In genomic region chr12:72084261-72085023, GRCm38 (mm10) we compare ENCODE assay signal across 7 mouse cellular contexts. TPM values are rescaled to one million over a fixed set of nuclear protein-coding genes. Genes with fewer than 3 reads are reported as not detected.
A peak's percentile ranks its signal among the peaks of the same experiment; 100 is the strongest.
DNase-seq lines count a peak whose midpoint lies in the region; ATAC-seq and TF ChIP-seq lines count a peak whose summit lies in the region.

No protein-coding gene starts in this region.

- H3K4me1 ChIP-seq in testis, adult 2 months (ENCODE audit: control insufficient read depth, insufficient read depth, low read length), result peaks cover 8% of the 10 kb centered on the region
- peaks cover 6% of the 10 kb centered on the region; the same call in 1 of the 2 replicates for H3K4me1 ChIP-seq in brown adipose tissue, adult 24 weeks (ENCODE audit: control insufficient read depth, insufficient read depth, insufficient read length, low read length)
- peaks cover 37% of the 10 kb centered on the region for H3K4me1 ChIP-seq in hindbrain, embryonic 10.5 days (replicated peaks)
- peaks cover 7% of the 10 kb centered on the region; the same call in 1 of the 2 replicates for H3K4me1 ChIP-seq in limb, embryonic 11.5 days (ENCODE audit: control insufficient read depth, insufficient read depth, low read length)
- peaks cover 24% of the 10 kb centered on the region for H3K4me1 ChIP-seq in midbrain, embryonic 16.5 days (ENCODE audit: control insufficient read depth, insufficient read depth, low read length)

- H3K4me3 ChIP-seq in testis, adult 2 months (ENCODE audit: control insufficient read depth, low read depth, low read length), result peak overlapping the region; percentile 87
- H3K4me3 ChIP-seq in brown adipose tissue, adult 24 weeks (ENCODE audit: insufficient read depth, low read depth, low read length), result peak overlapping the region; percentile 82
- peak overlapping the region; percentile 73 for H3K4me3 ChIP-seq in hindbrain, embryonic 10.5 days
- peak overlapping the region; percentile 73 for H3K4me3 ChIP-seq in limb, embryonic 11.5 days (ENCODE audit: low read depth, low read length)
- H3K4me3 ChIP-seq in midbrain, embryonic 16.5 days (ENCODE audit: low read depth, low read length), result peak overlapping the region; percentile 74

- peak; percentile 4; the same call in 1 of the 2 replicates for ATAC-seq in limb, embryonic 11.5 days (ENCODE audit: insufficient number of reproducible peaks, low FRiP score, low TSS enrichment, low read depth)
- peak; percentile 9 for ATAC-seq in midbrain, embryonic 16.5 days

- 3% methylated on average over 46 of the region's 46 CpGs for WGBS in hindbrain, embryonic 10.5 days
- 6% methylated on average over 46 of the region's 46 CpGs for WGBS in limb, embryonic 11.5 days
- WGBS in midbrain, embryonic 16.5 days, result 3% methylated on average over 46 of the region's 46 CpGs

- peak overlapping the region; percentile 78 for H3K9ac ChIP-seq in limb, embryonic 11.5 days (ENCODE audit: low read length)
- peak overlapping the region; percentile 77 for H3K9ac ChIP-seq in midbrain, embryonic 16.5 days (ENCODE audit: low read depth, low read length)

- H3K36me3 ChIP-seq in testis, adult 2 months (ENCODE audit: control insufficient read depth, insufficient read depth, low read length), result no peaks in the 10 kb centered on the region
- H3K36me3 ChIP-seq in hindbrain, embryonic 10.5 days, result no peaks in the 10 kb centered on the region
- no peaks in the 10 kb centered on the region for H3K36me3 ChIP-seq in limb, embryonic 11.5 days (ENCODE audit: control insufficient read depth, insufficient read depth, low read length)
- no peaks in the 10 kb centered on the region for H3K36me3 ChIP-seq in midbrain, embryonic 16.5 days (ENCODE audit: control insufficient read depth, insufficient read depth, low read length)

- H3K9me3 ChIP-seq in hindbrain, embryonic 10.5 days, result no peaks in the 10 kb centered on the region
- no peaks in the 10 kb centered on the region for H3K9me3 ChIP-seq in limb, embryonic 11.5 days (ENCODE audit: control insufficient read depth, low read length)
- H3K9me3 ChIP-seq in midbrain, embryonic 16.5 days (replicated peaks; ENCODE audit: control insufficient read depth, low read length, poor library complexity, severe bottlenecking), result no peaks in the 10 kb centered on the region

- TF ChIP-seq POLR2A in testis, adult 2 months (IDR thresholded peaks at IDR 0.05; ENCODE audit: control insufficient read depth, low read depth, low read length), result no peak

- H3K27ac ChIP-seq in testis, adult 2 months (ENCODE audit: control insufficient read depth, insufficient read depth, low read depth, low read length), result no peak overlapping the region; the same call in 1 of the 2 replicates
- peak overlapping the region; percentile 51 for H3K27ac ChIP-seq in brown adipose tissue, adult 24 weeks (replicated peaks; ENCODE audit: low read depth, low read length)
- peak overlapping the region; percentile 97 for H3K27ac ChIP-seq in hindbrain, embryonic 10.5 days
- peak overlapping the region; percentile 45; the same call in 1 of the 2 replicates for H3K27ac ChIP-seq in limb, embryonic 11.5 days (replicated peaks; ENCODE audit: low read depth, low read length)
- peak overlapping the region; percentile 96 for H3K27ac ChIP-seq in midbrain, embryonic 16.5 days (ENCODE audit: low read length)

- peak overlapping the region; percentile 92 for H3K4me2 ChIP-seq in limb, embryonic 11.5 days (ENCODE audit: low read depth, severe bottlenecking)
- peak overlapping the region; percentile 90 for H3K4me2 ChIP-seq in midbrain, embryonic 16.5 days (ENCODE audit: low read length)

- no peak for TF ChIP-seq CTCF in testis, adult 2 months (IDR thresholded peaks at IDR 0.05; ENCODE audit: control insufficient read depth, insufficient read depth, insufficient replicate concordance, low read depth, low read length)

- DNase-seq in testis, postnatal 14 days (ENCODE audit: low spot score), result no peak
- DNase-seq in hindbrain, embryonic 10.5 days (ENCODE audit: low spot score), result no peak
- no peak for DNase-seq in limb, embryonic 11.5 days (ENCODE audit: low spot score)
- DNase-seq in thymus, adult 18-20 months, result no peak

- no peaks in the 10 kb centered on the region for H3K27me3 ChIP-seq in testis, adult 2 months (ENCODE audit: control insufficient read depth, insufficient read depth, low read length)
- no peaks in the 10 kb centered on the region for H3K27me3 ChIP-seq in hindbrain, embryonic 10.5 days (ENCODE audit: insufficient read depth, poor library complexity, severe bottlenecking)
- H3K27me3 ChIP-seq in limb, embryonic 11.5 days (ENCODE audit: control insufficient read depth, insufficient read depth, low read length), result no peaks in the 10 kb centered on the region
- H3K27me3 ChIP-seq in midbrain, embryonic 16.5 days (ENCODE audit: control insufficient read depth, insufficient read depth, low read depth, low read length), result no peaks in the 10 kb centered on the region

RNA-seq across cellular contexts. Expression of gene L3hypdh, which starts 0.8 kb away (rescaled TPM):
- polyA plus RNA-seq in testis, adult 2 months (2012; rRNA removed), result 1.0 and 1.2 TPM in 2 replicates
- 50.1 and 62.8 TPM in 2 replicates for polyA plus RNA-seq in brown adipose tissue, adult 24 weeks (2012; ENCODE audit: insufficient read depth, insufficient read length, missing spikeins)
- polyA plus RNA-seq in hindbrain, embryonic 10.5 days (2016; fragmentation: Nextera tagmentation; extraction: Ambion mirVana), result 9.2 and 9.9 TPM in 2 replicates
- polyA plus RNA-seq in limb, embryonic 11.5 days (2014; fragmentation: Nextera tagmentation; extraction: Ambion mirVana), result 10.4 and 12.4 TPM in 2 replicates
- 8.8 and 10.9 TPM in 2 replicates for polyA plus RNA-seq in midbrain, embryonic 16.5 days (2015; fragmentation: Nextera tagmentation; extraction: Ambion mirVana)

RNA-seq across cellular contexts. Expression of gene Jkamp, which starts 0.9 kb away (rescaled TPM):
- 13.1 and 17.9 TPM in 2 replicates for polyA plus RNA-seq in testis, adult 2 months (2012; rRNA removed)
- 32.4 and 36.8 TPM in 2 replicates for polyA plus RNA-seq in brown adipose tissue, adult 24 weeks (2012; ENCODE audit: insufficient read depth, insufficient read length, missing spikeins)
- 85.1 and 95.7 TPM in 2 replicates for polyA plus RNA-seq in hindbrain, embryonic 10.5 days (2016; fragmentation: Nextera tagmentation; extraction: Ambion mirVana)
- 50.1 and 53.7 TPM in 2 replicates for polyA plus RNA-seq in limb, embryonic 11.5 days (2014; fragmentation: Nextera tagmentation; extraction: Ambion mirVana)
- polyA plus RNA-seq in midbrain, embryonic 16.5 days (2015; fragmentation: Nextera tagmentation; extraction: Ambion mirVana), result 117 and 127 TPM in 2 replicates

RNA-seq across cellular contexts. Expression of gene Gpr135, which starts 13.5 kb away (rescaled TPM):
- polyA plus RNA-seq in testis, adult 2 months (2012; rRNA removed), result 1.5 and 1.8 TPM in 2 replicates
- 3.5 and 4.0 TPM in 2 replicates for polyA plus RNA-seq in brown adipose tissue, adult 24 weeks (2012; ENCODE audit: insufficient read depth, insufficient read length, missing spikeins)
- 0.56 and 0.69 TPM in 2 replicates for polyA plus RNA-seq in hindbrain, embryonic 10.5 days (2016; fragmentation: Nextera tagmentation; extraction: Ambion mirVana)
- 0.47 TPM in 2 replicates for polyA plus RNA-seq in limb, embryonic 11.5 days (2014; fragmentation: Nextera tagmentation; extraction: Ambion mirVana)
- 8.3 and 9.1 TPM in 2 replicates for polyA plus RNA-seq in midbrain, embryonic 16.5 days (2015; fragmentation: Nextera tagmentation; extraction: Ambion mirVana)
